8 mouse cellular contexts compared by ENCODE assay signal in genomic region chr11:69120221-69121000, GRCm38 (mm10). TPM values are rescaled to one million over a fixed set of nuclear protein-coding genes. Genes with fewer than 3 reads are reported as not detected.
DNase-seq lines count a peak whose midpoint lies in the region; ATAC-seq lines count a peak whose summit lies in the region.

Gene Hes7 (plus strand): TSS chr11:69120404.

- 2% methylated on average over 27 of the region's 27 CpGs for WGBS in hindbrain, embryonic 16.5 days
- 2% methylated on average over 27 of the region's 27 CpGs for WGBS in midbrain, embryonic 13.5 days

- H3K4me3 ChIP-seq in hindbrain, embryonic 16.5 days (ENCODE audit: low read length): peak within 1 kb of the TSS; percentile 88
- H3K4me3 ChIP-seq in midbrain, embryonic 13.5 days (replicated peaks): peak within 1 kb of the TSS; percentile 82

- no peak for ATAC-seq in hindbrain, embryonic 16.5 days
- no peak for ATAC-seq in midbrain, embryonic 13.5 days

- no peaks in the 10 kb centered on the region for H3K27me3 ChIP-seq in hindbrain, embryonic 16.5 days (replicated peaks; ENCODE audit: control insufficient read depth, insufficient read depth, low read length)
- H3K27me3 ChIP-seq in midbrain, embryonic 13.5 days: peaks cover 42% of the 10 kb centered on the region

- no peaks in the 10 kb centered on the region for H3K9me3 ChIP-seq in hindbrain, embryonic 16.5 days (ENCODE audit: control insufficient read depth, low read length)
- no peaks in the 10 kb centered on the region for H3K9me3 ChIP-seq in midbrain, embryonic 13.5 days

- peaks cover 20% of the 10 kb centered on the region for H3K4me1 ChIP-seq in hindbrain, embryonic 16.5 days (ENCODE audit: control insufficient read depth, insufficient read depth, low read depth, low read length)
- H3K4me1 ChIP-seq in midbrain, embryonic 13.5 days (replicated peaks): peaks cover 56% of the 10 kb centered on the region

- H3K36me3 ChIP-seq in hindbrain, embryonic 16.5 days (ENCODE audit: control insufficient read depth, insufficient read depth, low read length): no peaks in the 10 kb centered on the region
- H3K36me3 ChIP-seq in midbrain, embryonic 13.5 days: no peaks in the 10 kb centered on the region

- peak; percentile 31 for DNase-seq in adrenal gland, postnatal 14 days
- DNase-seq in adrenal gland, postnatal 25 days: no peak
- DNase-seq in thymus, postnatal 4 days: peak; percentile 33
- no peak for DNase-seq in thymus, postnatal 0 days (ENCODE audit: low spot score)
- no peak for DNase-seq in urinary bladder, postnatal 36 days (ENCODE audit: low spot score in 2 of 2)
- DNase-seq in layer of hippocampus, postnatal 36 days: no peak

- no peak within 1 kb of the TSS for H3K27ac ChIP-seq in hindbrain, embryonic 16.5 days (ENCODE audit: low read depth, low read length)
- H3K27ac ChIP-seq in midbrain, embryonic 13.5 days: no peak within 1 kb of the TSS

- peak within 1 kb of the TSS; percentile 97 for H3K4me2 ChIP-seq in hindbrain, embryonic 16.5 days (ENCODE audit: low read length)
- peak within 1 kb of the TSS; percentile 98 for H3K4me2 ChIP-seq in midbrain, embryonic 13.5 days (replicated peaks)

- H3K9ac ChIP-seq in hindbrain, embryonic 16.5 days (ENCODE audit: low read depth, low read length): peak within 1 kb of the TSS; percentile 84
- peak within 1 kb of the TSS; percentile 80 for H3K9ac ChIP-seq in midbrain, embryonic 13.5 days (replicated peaks)

RNA-seq across cellular contexts. Expression of gene Hes7, which starts in this region (rescaled TPM):
- total RNA-seq in adrenal gland, postnatal 14 days (2021): 0.37 TPM in 1 of 2 replicates, not detected in the other
- total RNA-seq in adrenal gland, postnatal 25 days (2021): not detected in 2 replicates
- polyA plus RNA-seq in thymus, postnatal 0 days (2015; fragmentation: Nextera tagmentation; extraction: Ambion mirVana): 0.39 and 0.71 TPM in 2 replicates
- polyA plus RNA-seq in hindbrain, embryonic 16.5 days (2015; fragmentation: Nextera tagmentation; extraction: Ambion mirVana): 1.4 and 1.8 TPM in 2 replicates
- polyA plus RNA-seq in midbrain, embryonic 13.5 days (2015; fragmentation: Nextera tagmentation; extraction: Ambion mirVana): 0.10 and 0.26 TPM in 2 replicates
- total RNA-seq in layer of hippocampus, postnatal 36 days (2021): 1 to 10 TPM in 1 of 2 experiments, under 1 TPM in 1; 0.68 to 1.1 TPM

Comparison
In these comparisons a context has a peak if more than half of its experiments do, and no peak if none do; other contexts are left out.
1. Peak in DNase-seq in adrenal gland, postnatal 14 days; RNA of the gene not detected or under 1 TPM.